Mouse (Mus musculus) cerebellum, postnatal 4 days (tissue): ENCODE results near the gene Wsb2.
"Not testable (repeated sequence)": the region's sequence is repeated elsewhere in the genome, so short reads cannot be mapped to it uniquely, and the experiment has no call there.

ENCODE experiments used
- DNase-seq, 2 experiments: peaks; one replicate each; pipeline ENCODE4 v3.0.0; 2022; ENCODE audit warnings: low spot score in 2 of 2, mixed read lengths in 1 of 2

Gene Wsb2

DNA sequence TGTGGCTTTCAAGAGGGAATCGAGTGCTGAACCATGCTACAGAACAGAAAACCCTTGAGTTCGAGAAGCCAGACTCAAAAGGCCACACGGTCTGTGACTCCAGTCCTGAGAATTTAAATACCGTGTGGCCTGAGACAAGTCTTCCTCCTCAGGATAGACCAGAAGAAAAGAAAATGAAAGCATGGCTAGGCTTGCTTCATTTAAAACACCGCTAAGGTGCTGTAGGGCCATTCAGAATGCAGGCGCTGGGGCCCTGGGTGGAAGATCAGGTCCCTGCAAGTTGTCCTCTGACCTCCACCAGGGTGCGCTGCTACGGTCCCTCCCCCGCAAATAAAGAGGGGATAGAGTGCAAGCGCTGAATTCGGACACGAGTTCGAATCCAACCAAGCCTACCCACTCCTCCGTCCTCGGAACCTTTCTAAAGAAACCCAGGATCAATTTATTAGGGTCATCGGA, 31.2 kb downstream of the Wsb2 start:
- peak in 1 of 2 experiments; percentile 62 for DNase-seq

DNA sequence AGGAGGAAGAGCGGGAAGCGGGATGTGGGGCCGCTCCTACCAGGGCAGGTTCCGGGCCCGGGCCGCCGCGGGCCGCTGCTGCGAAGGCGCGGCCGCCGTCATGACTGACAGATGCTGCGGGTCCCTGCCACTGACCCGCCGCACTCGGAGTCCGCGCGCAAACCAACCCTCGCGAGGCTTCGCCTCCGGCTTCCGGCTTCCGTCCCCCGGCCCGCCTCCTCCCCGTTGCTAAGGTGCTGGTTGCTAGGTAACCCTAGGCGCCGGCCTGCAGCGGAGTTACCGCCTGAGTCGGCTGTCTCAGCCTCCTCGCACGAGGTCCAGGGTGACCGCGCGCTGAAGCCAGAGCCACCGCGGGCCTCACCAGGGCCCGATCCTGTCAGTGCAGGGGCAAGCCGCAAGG, 31.8 kb downstream of the Wsb2 start, which contains the start of gene Rfc5:
TSS of gene Rfc5 (minus strand) at position 171 of the 400 bp plus-strand sequence.
- DNase-seq = peak; percentile 85 to 95

DNA sequence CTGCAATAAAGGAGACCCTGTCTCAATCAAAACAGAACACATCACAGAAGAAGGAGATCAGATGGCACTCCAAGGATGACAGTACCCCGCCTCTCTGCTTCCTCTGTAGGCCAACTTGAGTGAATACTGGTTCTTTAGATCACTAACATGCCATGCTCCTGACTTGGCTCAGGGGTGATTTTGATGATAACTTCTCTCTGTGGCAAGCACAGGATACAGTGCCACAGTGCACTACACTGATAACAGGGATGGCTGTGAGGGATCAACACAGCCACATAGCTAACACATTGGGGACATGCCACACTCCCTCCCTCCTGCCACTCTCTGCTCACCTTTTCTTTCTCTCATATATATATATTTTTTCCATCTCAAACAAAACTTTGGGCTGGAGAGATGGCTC, 33.8 kb downstream of the Wsb2 start:
- no peak for DNase-seq

DNA sequence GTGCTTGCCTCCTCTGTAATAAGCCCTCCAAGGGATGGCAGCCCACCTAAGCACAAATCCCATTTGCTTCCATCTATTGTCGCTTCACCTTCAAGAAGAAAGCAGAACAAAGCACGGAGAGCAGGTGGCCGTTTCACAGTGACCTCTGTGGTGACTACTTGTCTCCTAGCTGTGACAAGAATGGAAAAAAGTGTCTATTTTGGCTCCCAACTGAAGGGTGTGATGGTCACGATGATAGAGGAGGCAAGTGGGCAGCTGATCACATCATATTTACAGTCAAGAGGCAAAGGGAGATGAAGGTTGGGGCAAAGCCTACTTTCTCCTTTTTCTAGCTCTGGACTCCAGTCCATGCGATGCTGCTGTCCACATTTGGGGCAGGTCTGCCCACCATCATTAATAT, 38.7 kb downstream of the Wsb2 start:
- DNase-seq = no peak

DNA sequence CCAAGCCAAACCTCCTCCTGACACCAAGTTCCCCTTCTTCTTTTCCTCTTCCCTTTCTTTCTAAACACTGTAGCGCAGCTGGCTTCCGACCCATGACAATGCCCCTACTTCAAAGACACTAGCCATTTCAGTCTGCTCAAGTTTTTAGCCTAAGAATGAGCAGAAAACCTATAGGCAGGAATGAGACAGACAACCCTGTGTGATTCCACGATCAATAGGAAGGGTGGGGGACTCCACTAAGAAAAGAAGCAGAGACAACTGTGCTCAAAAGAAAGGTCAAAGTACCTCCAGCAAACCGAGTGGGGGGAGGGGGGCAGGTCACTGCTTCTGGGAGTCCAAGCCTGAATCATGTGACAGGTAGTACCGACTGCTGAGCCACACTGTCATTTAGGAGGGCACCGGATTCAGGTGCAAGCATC, 39.5 kb downstream of the Wsb2 start:
- DNase-seq = no peak

DNA sequence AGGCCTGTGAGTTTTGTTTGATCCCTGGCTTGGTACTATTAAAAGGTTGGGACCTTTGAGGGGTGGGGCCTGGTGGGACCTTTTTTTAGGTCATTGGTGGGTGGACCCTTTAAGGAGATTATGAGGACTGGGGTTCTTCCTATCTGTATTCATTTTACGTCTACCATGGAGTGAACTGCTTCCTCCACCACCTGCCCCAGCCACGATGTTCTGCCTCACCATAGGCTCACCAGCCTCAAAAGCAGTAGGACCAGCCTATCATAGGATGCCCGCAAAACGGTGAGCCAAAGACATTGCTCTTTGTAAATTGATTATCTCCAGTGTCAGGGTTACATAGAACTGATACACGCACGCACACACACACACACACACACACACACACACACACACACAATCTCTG, 40.3 kb downstream of the Wsb2 start:
- no peak for DNase-seq

DNA sequence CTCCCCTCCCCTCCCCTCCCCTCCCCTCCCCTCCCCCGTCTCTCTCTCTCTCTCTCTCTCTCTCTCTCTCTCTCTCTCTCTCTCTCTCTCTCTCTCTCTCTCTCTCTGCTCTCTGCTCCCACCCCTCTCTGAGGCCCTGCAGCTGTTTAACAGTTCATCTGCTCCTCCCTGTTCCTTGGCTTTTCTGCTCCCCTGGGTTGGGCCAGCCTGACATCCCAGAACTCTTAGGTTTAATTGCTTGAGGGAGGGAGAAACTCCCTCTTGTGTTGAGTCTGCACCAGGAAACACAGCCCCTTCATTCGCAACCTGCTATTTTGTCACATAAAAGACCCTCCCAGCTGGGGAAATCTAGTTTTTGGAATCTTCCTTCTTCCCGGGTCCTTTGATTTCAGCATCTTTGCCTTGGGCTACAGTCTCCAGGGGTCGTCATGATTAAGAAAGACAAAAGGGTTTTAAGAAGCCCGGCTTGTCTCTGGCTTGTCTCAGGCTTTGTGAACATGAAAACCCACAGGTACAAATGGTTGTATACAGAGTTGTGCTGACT, 41.0 kb downstream of the Wsb2 start:
- no peak for DNase-seq

DNA sequence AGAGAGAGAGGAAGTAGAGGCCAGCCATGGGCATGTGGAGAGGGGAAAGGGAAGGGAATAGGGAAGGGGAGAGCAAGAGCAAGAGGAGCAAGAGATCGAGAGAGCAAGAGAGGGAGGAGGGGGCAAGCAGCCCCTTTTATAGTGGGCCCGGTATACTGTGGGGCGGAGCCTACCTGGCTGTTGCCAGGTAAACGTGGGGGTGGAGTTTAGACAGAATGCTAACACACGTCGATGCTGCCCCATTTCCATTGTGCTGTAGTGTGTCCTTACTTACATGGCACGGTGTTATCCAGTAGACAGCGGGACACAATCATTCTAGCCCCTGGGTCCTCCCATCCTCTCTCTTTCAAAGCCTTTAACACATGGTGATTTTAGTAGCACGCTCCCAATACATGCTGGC, 42.2 kb downstream of the Wsb2 start:
- DNase-seq = no peak

DNA sequence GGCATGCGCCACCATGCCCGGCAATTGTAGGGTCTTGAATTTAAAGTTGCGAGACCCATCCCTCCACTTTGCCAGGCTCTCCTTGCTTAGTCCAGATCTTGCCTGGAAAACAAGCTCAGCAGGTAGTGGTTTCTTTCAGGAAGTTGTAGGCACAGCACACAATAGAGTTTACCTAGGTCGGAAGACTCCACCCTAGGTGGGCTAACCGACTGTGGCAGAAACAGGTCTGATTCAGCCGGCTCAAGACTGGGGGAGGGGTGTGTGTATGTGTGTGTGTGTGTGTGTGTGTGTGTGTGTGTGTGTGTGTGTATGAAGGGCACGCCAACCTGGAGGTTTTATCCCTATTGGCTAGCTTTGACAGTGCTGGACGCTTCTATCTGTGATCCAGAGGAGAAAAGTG, 46.5 kb downstream of the Wsb2 start:
- DNase-seq = no peak

DNA sequence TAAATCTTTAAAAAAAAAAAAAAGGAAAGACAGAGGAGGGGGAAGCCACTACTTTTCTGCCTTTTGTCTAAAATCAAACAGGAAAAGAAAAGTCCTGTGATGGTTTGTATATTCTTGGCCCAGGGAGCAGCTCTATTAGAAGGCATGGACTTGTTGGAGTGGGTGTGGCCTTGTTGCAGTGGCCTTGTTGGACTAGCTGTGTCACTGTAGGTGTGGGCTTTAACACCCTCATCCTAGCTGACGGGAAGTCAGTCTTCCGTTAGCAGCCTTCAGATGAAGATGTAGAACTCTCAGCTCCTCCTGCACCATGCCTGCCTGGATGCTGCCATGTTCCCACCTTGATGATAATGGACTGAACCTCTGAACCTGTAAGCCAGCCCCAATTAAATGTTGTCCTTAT, 47.6 kb downstream of the Wsb2 start:
- DNase-seq = not testable (repeated sequence)

DNA sequence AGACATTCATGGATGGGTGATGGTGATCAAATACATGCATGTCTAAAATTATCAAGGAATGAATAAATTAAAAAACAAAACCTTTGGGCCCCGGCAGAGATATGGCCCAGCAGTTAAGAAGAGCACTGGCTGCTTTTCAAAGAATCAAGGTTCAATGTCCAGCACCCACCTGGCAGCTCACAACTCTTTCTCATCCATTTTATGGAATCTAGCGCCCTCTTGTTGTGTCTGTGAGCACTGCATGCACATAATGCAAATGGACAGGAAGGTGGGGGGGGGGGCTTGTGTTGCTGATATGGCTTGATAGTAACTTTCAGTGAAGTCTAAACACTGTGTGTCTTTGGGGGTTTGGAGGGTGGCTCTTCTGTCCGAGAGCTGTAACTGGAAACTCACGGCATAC, 51.1 kb downstream of the Wsb2 start:
- DNase-seq = peak in 1 of 2 experiments; percentile 36

DNA sequence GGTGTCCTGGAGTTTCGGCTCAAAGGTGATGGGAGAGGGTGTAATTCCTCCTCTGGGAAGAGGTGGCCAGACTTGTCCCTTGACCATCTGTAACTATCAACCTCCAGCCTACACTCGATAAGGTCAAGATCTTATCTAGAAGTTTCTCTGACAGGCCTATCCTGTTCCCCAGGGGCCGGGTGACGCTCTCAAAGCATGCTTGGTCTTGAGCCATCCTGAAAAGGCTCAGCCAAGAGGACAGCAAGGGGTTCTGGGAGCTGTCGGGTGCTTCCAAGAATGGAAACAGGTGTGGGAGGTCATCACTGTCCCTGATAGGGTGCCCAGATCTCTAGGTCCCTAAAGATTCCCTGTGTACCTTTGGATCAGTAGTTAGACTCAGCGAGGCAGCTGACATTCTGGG, 52.3 kb downstream of the Wsb2 start:
- DNase-seq = no peak

DNA sequence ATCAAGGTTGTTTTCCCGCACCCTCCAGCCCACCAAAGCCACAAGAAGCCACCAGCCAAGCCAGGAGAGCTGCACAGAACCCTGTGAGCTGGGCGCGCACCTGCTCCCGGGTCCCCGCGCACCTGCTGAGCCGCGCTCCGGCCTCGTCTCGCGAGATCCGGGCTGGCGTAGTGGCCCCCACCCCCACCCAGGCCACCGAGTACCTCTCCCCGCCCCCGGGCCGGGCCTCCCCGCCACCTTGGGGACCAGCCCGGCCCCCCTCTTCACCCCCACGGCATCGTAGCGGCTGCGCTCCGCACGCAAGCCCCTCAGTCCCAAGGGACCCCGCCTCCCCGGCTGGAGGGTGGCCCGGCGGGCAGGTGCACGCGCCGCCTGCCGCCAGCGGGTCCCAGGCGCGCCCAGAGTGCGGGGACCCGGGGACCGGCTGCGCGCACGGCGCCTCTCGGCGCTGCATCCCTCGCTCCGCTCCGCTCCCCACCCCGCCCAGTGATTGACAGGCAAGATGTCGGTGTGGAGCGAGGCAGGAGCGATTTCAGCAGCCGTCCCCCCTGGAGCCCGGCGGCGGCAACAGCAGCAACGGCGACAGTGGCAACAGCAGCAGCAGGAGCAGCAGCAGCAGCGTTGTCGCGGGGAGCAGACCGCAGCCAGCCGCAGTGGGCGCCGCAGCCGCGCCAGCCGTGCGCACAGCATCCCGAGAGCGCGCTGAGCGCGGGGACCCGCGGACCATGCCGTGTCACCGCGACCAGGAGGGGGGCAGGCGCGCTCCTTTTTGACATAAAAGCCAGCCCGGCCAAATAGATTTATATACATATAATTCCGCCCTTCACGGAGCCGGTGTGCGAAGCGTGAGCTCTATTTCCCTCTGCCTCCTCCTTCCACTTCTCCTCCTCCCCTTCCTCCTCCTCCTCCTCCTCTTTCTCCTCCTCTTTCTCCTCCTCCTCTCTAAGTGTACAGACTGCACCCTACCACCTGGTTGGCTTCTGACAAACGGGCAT, 56.7 kb downstream of the Wsb2 start, which contains the start of gene Ksr2:
TSS of gene Ksr2 (plus strand) at position 494 of the 995 bp plus-strand sequence.
- peak; percentile 44 to 74 for DNase-seq

DNA sequence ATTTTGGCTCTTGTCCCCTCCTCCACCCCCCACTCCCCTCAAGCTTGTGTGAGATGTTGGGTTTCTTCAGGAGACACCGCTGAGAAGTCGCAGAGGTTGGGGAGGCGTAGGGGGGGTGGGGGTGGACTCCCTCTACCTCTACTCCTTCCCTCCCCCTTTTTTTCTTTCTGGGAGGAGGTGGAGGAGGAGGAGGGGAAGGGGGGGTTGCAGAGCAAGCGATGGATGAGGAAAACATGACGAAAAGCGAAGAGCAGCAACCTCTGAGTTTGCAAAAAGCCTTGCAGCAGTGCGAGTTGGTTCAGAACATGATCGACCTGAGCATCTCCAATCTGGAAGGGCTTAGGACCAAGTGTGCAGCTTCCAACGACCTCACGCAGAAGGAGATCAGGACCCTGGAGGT, 57.5 kb downstream of the Wsb2 start:
- no peak for DNase-seq

DNA sequence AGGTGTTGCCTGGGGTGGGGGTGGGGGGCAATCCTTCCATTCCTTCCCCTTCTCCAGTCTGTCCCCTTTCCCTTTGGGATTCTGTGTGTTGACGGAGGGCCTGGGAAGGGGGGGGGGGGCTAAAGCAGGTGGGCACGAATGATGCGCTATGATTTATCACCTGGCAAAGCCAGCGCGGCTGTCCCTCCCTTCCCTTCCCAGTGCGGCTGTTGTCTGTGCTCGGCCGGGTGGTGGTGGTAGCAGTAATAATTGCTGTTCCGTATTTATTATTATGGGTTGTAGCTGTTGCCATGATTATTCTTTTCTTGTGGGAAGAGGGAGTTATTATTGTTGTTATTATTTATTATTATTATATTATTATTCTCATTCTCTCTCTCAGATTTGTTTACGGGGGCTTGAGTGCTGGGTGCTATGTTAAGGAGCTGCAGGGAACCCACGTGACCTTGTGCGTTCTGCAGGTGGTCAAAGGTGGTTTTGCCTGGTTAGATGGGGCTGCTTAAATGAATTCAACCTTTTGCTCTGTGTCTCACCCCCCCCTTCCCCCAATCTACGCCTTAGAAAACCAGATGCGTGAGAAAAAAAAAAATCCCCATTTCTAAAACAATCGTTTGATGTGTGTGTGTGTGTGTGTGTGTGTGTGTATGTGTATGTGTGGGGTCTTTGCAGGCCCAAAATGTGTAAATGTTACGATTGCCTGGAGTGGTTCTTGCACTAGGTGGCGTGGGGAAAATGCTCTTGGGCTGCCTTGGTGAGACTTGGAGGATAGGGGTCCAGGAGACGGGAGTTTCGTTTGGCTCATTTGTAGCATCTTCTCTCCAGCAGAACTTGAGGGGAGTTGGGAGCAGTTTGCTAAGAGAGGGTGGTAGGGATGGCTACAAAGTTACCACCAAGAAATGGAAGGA, 58.2 kb downstream of the Wsb2 start:
- DNase-seq = no peak

DNA sequence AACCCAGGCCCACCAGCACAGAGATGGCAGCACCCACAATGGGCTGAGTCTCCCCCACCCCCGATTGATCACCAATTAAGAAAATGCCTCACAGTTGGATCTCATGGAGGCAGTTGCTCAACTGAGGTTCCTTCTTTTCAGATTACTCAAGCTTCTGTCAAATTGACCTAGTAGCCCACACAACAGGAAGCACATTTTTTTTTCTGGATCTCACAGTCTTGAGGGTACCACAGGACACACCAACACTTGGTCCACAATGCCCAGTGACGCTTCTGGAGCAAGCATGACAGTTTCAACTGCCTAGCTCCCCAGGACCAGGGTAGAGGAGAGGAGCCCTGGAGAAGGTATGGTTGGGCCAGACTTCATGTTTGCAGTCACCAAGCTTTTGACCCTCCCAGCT, 60.3 kb downstream of the Wsb2 start:
- no peak for DNase-seq
